Mouse (Mus musculus): ENCODE results near the gene Zfp942. TPM values are rescaled to one million over a fixed set of nuclear protein-coding genes. Genes with fewer than 3 reads are reported as not detected.

Zfp942 gene
- 7.9 and 9.1 TPM in 2 replicates for polyA plus RNA-seq (2015; fragmentation: Nextera tagmentation; extraction: Ambion mirVana)

DNA sequence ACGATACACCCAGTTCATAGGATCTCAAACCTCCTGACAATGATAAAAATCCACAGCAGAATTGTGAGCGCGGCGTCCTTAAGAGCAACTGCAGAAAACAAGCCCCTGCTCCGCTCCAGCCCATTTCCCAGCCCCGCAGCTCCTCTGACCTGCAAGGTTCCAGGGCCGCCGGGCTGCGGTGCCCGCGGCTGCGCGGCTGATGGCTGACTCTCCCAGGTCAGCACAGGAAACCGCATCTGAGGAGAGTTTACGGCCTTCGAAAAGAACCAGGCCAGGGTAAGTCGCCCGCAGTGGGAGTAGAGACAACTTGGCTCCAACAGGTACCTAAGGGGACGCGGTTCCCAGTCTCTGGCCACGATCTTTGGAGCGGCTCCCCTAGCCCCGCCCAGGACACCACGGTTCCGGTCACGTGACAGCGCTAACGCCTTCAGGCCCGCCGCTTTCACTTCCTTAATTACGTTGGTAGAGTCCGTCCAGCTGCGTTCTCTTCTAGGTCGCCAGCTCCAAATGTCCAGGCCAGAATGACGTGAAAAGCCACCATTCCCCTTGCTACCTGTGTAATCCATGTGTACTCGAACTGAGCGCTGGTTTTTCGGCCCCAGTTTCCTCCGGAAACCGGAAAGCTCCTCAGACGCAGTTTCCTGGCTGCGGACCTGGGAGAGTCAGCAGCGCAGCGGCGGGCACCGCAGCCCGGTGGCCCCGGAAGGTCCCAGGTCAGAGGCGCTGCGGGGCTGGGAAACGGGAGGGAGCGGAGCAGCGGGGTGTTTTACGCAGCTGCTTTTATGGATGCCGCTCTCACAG lies at the start of gene Zfp942, which contains the start of gene Zfp943:
TSS of gene Zfp942 (minus strand) at position 358 of the 801 bp plus-strand sequence.
TSS of gene Zfp943 (plus strand) at position 446 of the 801 bp plus-strand sequence.

DNA sequence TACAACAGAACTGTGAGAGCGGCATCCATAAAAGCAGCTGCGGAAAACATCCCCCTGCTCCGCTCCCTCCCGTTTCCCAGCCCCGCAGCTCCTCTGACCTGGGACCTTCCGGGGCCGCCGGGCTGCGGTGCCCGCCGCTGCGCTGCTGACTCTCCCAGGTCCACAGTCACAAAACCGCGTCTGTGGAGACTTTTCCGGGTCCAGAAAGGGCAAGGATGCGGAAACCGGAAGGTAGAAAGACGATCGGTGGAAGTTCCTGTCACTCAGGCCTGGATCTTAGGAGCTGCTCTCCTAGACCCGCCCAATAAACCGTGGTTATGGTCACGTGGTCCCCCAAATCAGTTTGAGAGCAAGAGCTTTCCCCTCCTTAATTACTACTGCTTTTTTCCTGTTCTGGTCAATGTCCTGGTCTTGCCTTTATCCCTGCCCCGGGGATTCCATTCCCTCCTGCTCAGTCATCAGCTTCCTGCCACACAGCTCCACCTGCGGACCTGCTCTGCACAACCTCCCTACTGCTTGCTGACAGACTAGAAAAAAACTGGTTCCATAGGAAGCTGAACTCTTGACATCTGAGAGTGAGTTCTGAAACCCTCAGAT lies 52.7 kb downstream of the Zfp942 start, which contains the start of gene Zfp995:
TSS of gene Zfp995 (minus strand) at position 471 of the 597 bp plus-strand sequence.

Other genes starting within 250 kb of the Zfp942 start
- gene Zfp229, start 231.7 kb downstream of the Zfp942 start, polyA plus RNA-seq (2015; fragmentation: Nextera tagmentation; extraction: Ambion mirVana), result 3.8 and 4.5 TPM in 2 replicates
- gene Zfp820, start 116.7 kb downstream of the Zfp942 start, polyA plus RNA-seq (2015; fragmentation: Nextera tagmentation; extraction: Ambion mirVana), result 2.2 and 2.7 TPM in 2 replicates
- gene Zfp995, start 52.5 kb downstream of the Zfp942 start, polyA plus RNA-seq (2015; fragmentation: Nextera tagmentation; extraction: Ambion mirVana), result 4.3 and 4.9 TPM in 2 replicates
- gene Zfp943, start 88 bp upstream of the Zfp942 start, polyA plus RNA-seq (2015; fragmentation: Nextera tagmentation; extraction: Ambion mirVana), result 9.1 and 11.1 TPM in 2 replicates
- gene Zfp947, start 203.7 kb upstream of the Zfp942 start, polyA plus RNA-seq (2015; fragmentation: Nextera tagmentation; extraction: Ambion mirVana), result 1.1 and 1.7 TPM in 2 replicates

Measured in urinary bladder, postnatal 0 days (tissue).